Mouse (Mus musculus) E14TG2a.4 (cell line): ENCODE measurements at regions not wholly inside any gene's neighbourhood (a gene's known extent, or its start where the extent isn't known, plus 50 kb on each side); places are given as distances from the start of the nearest gene placed in this dataset.

Experiments used
- CTCF ChIP-seq: conservative IDR thresholded peaks from 2 replicates; pipeline ENCODE4 v1.5.1; 2014; ENCODE audit warnings: low read length
- POU5F1 ChIP-seq: IDR thresholded peaks from 2 replicates; pipeline ENCODE4 v1.6.1; 2014; ENCODE audit warnings: low read length, borderline replicate concordance

DNA sequence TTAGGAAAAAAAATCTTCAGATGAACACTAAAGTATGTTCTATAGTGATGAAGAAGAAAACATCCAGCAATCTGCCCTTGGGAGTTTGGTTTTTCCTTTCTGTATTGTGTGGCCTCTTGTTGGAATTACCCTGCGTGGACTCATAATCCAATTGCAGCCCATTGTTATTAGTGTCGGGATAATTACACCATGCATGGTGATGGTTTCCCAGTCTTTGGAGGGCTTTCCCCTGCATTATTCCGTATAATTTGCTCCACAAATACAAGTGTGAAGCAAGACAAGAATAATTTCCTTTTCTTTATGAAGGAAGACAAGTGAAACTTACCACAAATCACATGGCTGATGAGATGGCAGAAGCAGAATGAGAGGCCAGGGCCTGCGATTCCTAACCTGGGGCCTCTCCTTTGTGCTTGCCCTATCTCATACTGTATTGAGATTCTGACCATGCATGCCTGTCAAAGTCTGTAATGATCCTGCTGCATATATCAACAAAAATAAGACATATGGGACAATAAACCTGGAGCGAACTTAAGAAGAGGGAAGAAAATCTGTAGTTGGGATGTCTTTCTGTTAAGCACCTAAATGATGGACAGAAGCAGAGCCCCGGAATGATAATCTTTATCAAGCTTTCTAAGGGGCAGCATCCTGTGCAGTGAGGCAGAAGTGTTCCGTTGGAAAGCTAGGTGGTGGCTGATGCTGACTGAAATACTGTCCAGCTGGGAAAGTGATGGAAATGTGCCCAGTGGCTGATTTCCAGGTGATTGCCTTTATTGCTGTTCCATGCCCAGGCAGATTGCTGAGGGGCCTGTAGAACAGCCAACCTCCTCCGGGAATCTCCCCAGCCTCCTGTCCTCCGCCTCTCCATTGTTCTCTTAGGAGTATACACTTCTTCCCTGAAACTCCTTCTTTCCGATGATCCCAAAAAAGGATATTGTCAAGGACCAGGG lies 130.8 kb upstream of the 4933402D24Rik start:
- TF ChIP-seq CTCF = no peak
- TF ChIP-seq POU5F1 = no peak
